In genomic region chr2:46678366-46678765, GRCm38 (mm10) we compare ENCODE assay signal across 11 mouse cellular contexts.
"Had no signal": no experiment of that assay in that cellular context is flagged by ENCODE, and none has a peak within 500 bp of the region (broad histone marks: within the 10 kb centered on the region; RNA-seq: fewer than 3 reads in every experiment).

No protein-coding gene starts in this region.

- H3K9me3 ChIP-seq: limb, embryonic 12.5 days; midbrain, embryonic 13.5 days had no signal

- H3K36me3 ChIP-seq: limb, embryonic 12.5 days; midbrain, embryonic 13.5 days had no signal

- H3K9ac ChIP-seq: limb, embryonic 12.5 days; liver, embryonic 14.5 days; midbrain, embryonic 13.5 days had no signal

- DNase-seq: kidney, postnatal 36 days; layer of hippocampus, adult 9-11 months; layer of hippocampus, postnatal 36 days; lung, adult 18-20 months; spleen, adult 18-20 months; thymus, adult 18-20 months; thymus, postnatal 14 days had no signal

- ATAC-seq: midbrain, embryonic 13.5 days had no signal

- H3K27me3 ChIP-seq: limb, embryonic 12.5 days; midbrain, embryonic 13.5 days had no signal

- H3K4me2 ChIP-seq: limb, embryonic 12.5 days; midbrain, embryonic 13.5 days had no signal

- H3K27ac ChIP-seq: kidney, postnatal 0 days; limb, embryonic 12.5 days; liver, embryonic 14.5 days; midbrain, embryonic 13.5 days had no signal

- H3K4me1 ChIP-seq: limb, embryonic 12.5 days; midbrain, embryonic 13.5 days had no signal

- H3K4me3 ChIP-seq: limb, embryonic 12.5 days; midbrain, embryonic 13.5 days had no signal
